Mouse (Mus musculus) mammary gland, adult 2 months (tissue): Measurements from ENCODE around the gene Mpp3. TPM values are rescaled to one million over a fixed set of nuclear protein-coding genes. Genes with fewer than 3 reads are reported as not detected.

Experiments
- polyA plus RNA-seq: library from polyadenylated mRNA; depleted of rRNA; stranded (reverse); fragments of >200 nt; gene quantifications from 2 replicates; pipeline ENCODE4 v1.2.3, GENCODE M21; 2012; ENCODE audit warnings: low replicate concordance; rRNA removed

Gene Mpp3
- polyA plus RNA-seq: 4.8 and 7.8 TPM in 2 replicates

DNA sequence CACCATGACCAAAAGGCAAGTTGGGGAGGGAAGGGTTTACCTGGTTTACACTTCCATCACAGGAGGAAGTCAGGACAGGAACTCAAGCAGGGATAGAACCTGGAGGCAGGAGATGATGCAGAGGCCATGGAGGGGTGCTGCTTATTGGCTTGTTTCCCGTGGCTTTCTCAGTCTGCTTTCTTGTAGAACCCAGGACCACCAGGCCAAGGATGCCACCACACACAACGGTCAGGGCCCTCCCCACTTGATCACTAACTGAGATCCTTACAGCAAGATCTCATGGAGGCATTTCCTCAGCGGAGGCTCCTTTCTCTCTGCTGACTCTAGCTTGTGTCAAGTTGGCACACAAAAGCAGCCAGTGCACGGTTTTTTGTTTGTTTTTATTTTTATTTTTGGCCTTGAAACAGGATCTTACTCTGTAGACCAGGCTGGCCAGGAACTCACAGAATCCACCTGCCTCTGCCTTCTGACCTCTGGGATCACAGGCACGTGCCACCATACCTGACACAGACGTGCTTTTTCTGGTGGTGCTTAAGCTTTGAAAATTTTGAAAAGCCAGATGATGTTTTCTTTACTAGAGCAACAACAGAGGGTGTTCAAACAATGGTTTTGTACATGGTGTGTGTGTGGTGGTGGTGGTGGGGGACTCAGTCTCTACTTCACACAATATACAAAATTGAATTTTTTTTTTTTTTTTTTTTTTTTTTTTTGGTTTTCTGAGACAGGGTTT, at the start of gene Mpp3:
Gene Mpp3, minus strand, starts transcription at position 375 of the 730 bp plus-strand sequence.

DNA sequence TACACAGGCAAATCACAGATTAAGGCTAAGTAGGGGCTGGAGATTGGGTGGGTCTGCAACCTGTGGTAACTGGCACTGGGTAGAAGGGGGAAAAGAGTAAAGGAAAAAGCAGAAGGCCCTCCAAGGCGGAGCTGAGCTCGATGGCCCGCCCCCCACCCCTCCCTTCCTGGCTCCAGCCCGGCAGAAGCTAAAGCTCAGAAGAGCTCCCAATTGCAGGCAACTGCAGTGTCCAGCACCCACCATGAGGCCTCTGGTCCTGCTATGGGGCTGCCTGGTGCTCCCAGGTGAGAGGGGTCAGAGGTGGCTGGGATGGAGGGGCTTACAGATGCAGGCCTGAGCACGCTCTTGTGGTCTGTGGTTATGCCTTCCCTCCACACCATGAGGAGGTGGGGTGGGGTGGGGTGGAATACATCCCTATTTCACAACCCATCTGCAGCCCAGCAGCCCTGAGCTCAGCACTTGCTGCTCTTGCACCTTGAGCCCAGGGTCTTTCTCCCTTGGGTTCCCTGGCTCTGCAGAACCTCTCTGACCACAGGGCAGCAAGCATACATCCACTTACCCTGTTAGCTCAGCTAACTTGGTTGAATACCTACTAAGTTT, 13.2 kb upstream of the Mpp3 start, which contains the start of gene Cd300lg:
Gene Cd300lg, plus strand, starts transcription at position 160 of the 600 bp plus-strand sequence.

DNA sequence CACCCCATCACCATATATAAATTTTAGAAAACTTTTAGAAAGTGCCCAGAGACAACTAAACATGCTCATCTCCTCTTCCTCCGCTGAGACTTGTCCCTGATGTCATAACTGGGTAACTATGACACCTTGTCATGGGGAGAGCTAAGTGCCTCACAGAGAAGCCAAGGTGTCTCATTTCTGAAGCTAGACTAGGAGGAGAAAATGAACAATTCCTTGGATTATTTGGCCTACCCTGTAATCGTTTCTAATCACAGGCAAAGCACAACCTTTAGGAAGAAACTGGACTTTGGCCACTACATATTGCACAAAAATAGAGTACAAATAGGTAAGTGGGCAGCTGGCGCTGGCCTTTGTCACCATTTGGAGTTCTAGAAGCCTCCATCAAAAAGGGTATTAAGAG, 41.3 kb downstream of the Mpp3 start, which contains the start of gene Dusp3:
Gene Dusp3, minus strand, starts transcription at position 101 of the 400 bp plus-strand sequence.

DNA sequence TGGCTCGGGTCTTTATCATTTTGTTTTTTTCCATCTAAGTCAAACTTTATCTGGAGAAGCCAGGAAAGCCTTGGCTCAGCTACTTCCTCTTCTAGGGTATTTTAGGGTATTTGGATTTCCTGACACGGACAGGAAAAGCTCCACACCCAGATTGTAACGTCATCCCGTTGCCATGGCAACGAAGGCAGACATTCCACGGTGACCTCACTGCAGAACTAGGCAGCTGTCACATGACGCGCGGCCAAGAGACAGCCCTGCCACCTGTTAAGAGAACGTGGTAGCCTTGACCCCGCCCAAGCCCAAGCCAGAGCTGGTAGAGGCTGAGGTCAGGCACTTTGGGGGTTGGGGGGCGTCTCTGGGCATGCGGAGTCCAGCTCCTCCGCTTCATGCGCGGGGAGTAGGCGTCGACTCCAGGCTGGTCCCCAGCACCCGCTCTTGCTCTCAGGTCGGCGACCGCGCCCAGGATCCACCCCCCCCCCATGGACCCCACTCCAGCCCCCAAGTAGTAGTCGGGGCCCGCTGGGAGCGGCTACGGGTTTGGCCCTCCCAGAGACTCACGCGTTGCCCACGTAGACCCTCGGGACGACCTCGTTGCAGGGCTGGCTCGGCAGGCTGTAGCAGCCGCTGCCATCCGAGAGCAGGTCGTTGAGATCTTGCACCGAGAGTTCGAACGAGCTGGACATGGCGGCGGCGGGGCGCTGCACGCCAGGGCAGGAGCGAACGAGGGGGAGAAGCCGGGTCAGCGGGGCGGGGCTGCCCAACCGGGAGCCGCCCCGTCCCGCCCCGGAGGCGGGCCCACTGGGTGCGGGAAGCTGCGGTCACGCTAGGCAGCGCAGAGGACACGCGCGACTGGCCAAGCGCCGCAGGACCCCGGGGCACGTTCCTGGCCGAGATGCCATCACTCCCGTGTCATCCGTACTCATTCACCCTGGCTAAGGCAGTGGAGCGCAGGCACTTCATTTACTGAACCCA, 43.9 kb downstream of the Mpp3 start, which contains the start of gene Cfap97d1:
Gene Cfap97d1, plus strand, starts transcription at position 226 of the 972 bp plus-strand sequence.

DNA sequence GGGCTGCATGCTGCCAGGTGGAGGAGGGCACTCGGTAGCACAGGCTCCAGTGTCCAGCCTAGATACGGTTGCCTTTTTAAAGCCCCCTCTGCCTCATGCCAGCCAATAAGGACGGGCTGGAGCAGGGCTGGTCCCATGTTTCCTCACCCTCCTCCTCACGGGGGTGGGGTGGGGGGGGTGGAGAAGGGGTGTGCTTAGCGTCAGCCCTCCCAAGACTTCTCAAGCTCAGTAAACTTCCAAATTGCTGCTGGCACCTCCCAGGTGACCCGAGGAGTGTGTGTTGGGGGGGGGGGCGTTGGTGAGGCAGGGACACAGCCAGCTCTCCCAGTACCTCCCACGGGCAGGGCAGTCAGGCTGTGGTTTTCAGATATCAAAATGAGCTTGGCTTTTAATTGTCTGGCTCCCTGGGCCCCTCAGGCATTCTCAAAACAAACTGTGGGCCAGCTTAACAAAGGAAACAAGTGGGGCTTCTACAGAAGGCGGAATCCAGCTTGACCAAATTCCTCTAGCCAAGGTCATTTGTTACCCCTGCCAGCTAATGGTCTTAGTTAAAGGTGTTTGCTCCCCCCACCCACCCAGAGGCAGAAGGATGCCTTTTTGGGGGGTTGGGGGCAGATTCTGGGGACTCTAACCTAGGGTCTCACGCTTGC, 61.2 kb downstream of the Mpp3 start, which contains the start of gene Sost:
Gene Sost, minus strand, starts transcription at position 51 of the 650 bp plus-strand sequence.

Other genes starting within 250 kb of the Mpp3 start
- 6.8 and 8.5 TPM in 2 replicates for gene Etv4, start 243.1 kb downstream of the Mpp3 start, polyA plus RNA-seq
- gene Meox1, start 134.1 kb downstream of the Mpp3 start, polyA plus RNA-seq: 5.5 and 7.7 TPM in 2 replicates
- gene Sost, start 61.4 kb downstream of the Mpp3 start, polyA plus RNA-seq: 0.26 TPM in 1 of 2 replicates, not detected in the other
- gene Cfap97d1, start 44.2 kb downstream of the Mpp3 start, polyA plus RNA-seq: not detected in 2 replicates
- 105 and 133 TPM in 2 replicates for gene Dusp3, start 41.4 kb downstream of the Mpp3 start, polyA plus RNA-seq
- 95.5 and 130 TPM in 2 replicates for gene Cd300lg, start 13.0 kb upstream of the Mpp3 start, polyA plus RNA-seq
- gene Mpp2, start 60.1 kb upstream of the Mpp3 start, polyA plus RNA-seq: 13.5 and 13.8 TPM in 2 replicates
- not detected in 2 replicates for gene Ppy, start 72.9 kb upstream of the Mpp3 start, polyA plus RNA-seq
- gene Pyy, start 79.4 kb upstream of the Mpp3 start, polyA plus RNA-seq: not detected in 2 replicates
- 0.85 TPM in 1 of 2 replicates, not detected in the other for gene Nags, start 117.1 kb upstream of the Mpp3 start, polyA plus RNA-seq
- 17.0 and 22.2 TPM in 2 replicates for gene Tmem101, start 127.9 kb upstream of the Mpp3 start, polyA plus RNA-seq
- 35.8 and 55.6 TPM in 2 replicates for gene Lsm12, start 156.8 kb upstream of the Mpp3 start, polyA plus RNA-seq
- 115 and 131 TPM in 2 replicates for gene G6pc3, start 161.2 kb upstream of the Mpp3 start, polyA plus RNA-seq
- 88.0 and 204 TPM in 2 replicates for gene Hdac5, start 201.7 kb upstream of the Mpp3 start, polyA plus RNA-seq
- gene BC030867, start 220.4 kb upstream of the Mpp3 start, polyA plus RNA-seq: 1.2 and 1.4 TPM in 2 replicates
- gene Asb16, start 240.3 kb upstream of the Mpp3 start, polyA plus RNA-seq: 0.50 and 19.4 TPM in 2 replicates